Mouse (Mus musculus): ENCODE measurements around the gene Satb2. TPM values are rescaled to one million over a fixed set of nuclear protein-coding genes. Genes with fewer than 3 reads are reported as not detected.
"Not testable (repeated sequence)": the region's sequence is repeated elsewhere in the genome, so short reads cannot be mapped to it uniquely, and the experiment has no call there.

Satb2 gene
- polyA plus RNA-seq, 1 experiment, result 2.0 TPM

DNA sequence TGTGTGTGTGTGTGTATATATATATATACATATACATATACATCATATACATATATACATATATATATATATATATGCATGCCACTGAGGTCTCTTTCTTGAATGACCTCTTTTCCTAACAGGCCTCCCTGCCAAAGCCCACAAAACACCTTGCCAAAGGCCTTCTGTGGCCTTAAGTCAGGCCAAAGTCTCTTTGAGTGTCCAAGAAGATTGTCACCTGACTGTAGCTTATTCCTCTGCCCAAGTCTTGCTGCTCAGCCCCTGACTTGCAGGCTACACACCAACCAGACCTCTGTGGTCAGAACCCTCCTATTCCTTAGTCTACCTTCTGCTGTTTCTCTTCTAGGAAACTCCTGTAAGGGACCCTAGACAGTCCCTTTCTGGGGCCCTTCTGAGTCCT lies 164.9 kb downstream of the Satb2 start:
- H3K4me3 ChIP-seq (ENCODE audit: insufficient read depth, low read length), result no peak overlapping the region
- TF ChIP-seq POLR2A (IDR thresholded peaks at IDR 0.05; ENCODE audit: borderline replicate concordance, low read depth, low read length) (no peak), CTCF (IDR thresholded peaks at IDR 0.05; ENCODE audit: low read depth, low read length) (no peak)
- H3K4me1 ChIP-seq (ENCODE audit: control insufficient read depth, insufficient read depth, low read length), result 0 out of 2 replicates have a peak, but pooled peaks cover 3% of the 10 kb centered on the region
- no peak overlapping the region for H3K27ac ChIP-seq (ENCODE audit: insufficient read depth, low read depth, low read length)

- H3K4me1 ChIP-seq (ENCODE audit: control insufficient read depth, insufficient read depth, low read length), result 0 out of 2 replicates have a peak, but pooled peaks cover 3% of the 10 kb centered on the region
- TF ChIP-seq CTCF (IDR thresholded peaks at IDR 0.05; ENCODE audit: low read depth, low read length) (no peak), POLR2A (IDR thresholded peaks at IDR 0.05; ENCODE audit: borderline replicate concordance, low read depth, low read length) (no peak)
- no peak overlapping the region for H3K27ac ChIP-seq (ENCODE audit: insufficient read depth, low read depth, low read length)
- H3K4me3 ChIP-seq (ENCODE audit: insufficient read depth, low read length), result no peak overlapping the region
Measured at GRCm38 (mm10) chr1:56812961-56813360, 165.5 kb downstream of the Satb2 start.

DNA sequence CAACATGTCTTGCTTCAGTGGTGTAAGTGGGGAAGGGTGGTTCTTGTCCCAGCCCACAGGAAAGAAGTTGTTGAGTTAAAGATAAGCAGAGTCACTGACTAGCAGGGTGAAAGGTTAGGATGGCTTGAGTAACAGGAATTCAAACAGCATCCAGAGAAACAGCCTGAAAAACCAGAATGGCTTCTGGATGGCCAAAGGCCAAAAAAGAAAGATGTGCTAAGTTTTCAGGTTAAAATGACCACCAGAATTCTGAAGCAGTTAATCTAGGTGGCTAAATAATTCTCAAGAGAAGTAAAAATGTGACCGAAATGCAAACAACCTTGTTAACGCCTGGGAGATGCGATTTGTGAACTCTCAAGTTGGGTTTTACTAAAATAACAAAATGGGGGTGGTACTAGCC lies 167.0 kb downstream of the Satb2 start:
- TF ChIP-seq POLR2A (IDR thresholded peaks at IDR 0.05; ENCODE audit: borderline replicate concordance, low read depth, low read length), result no peak
- no peak for TF ChIP-seq CTCF (IDR thresholded peaks at IDR 0.05; ENCODE audit: low read depth, low read length)
- 0 out of 2 replicates have a peak, but pooled peaks cover 3% of the 10 kb centered on the region for H3K4me1 ChIP-seq (ENCODE audit: control insufficient read depth, insufficient read depth, low read length)
- H3K4me3 ChIP-seq (ENCODE audit: insufficient read depth, low read length), result no peak overlapping the region
- no peak overlapping the region for H3K27ac ChIP-seq (ENCODE audit: insufficient read depth, low read depth, low read length)

DNA sequence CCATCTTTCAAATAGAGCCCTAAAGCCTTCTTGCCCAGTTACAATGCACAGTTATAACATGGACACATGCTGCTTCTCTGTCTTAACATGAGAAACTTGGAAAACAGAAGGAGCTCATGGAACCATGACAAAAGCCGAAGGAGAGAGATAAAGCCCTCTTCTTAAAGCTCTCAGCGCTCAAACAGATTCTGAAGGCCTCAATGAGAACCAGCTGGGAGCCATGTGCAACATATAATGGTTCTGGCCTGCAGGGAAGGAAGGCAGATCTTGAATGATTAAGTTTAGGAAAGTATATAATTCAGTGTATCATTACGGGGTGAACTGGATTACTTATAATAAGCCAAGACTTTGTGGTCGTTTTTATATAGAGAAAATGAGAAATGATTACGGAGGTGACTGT lies 172.4 kb downstream of the Satb2 start:
- Histone ChIP-seq H3K4me1 (ENCODE audit: control insufficient read depth, insufficient read depth, low read length) (0 out of 2 replicates have a peak, but pooled peaks cover 3% of the 10 kb centered on the region), H3K27ac (ENCODE audit: insufficient read depth, low read depth, low read length) (no peak overlapping the region), H3K4me3 (ENCODE audit: insufficient read depth, low read length) (no peak overlapping the region)
- TF ChIP-seq POLR2A (IDR thresholded peaks at IDR 0.05; ENCODE audit: borderline replicate concordance, low read depth, low read length), result no peak
- no peak for TF ChIP-seq CTCF (IDR thresholded peaks at IDR 0.05; ENCODE audit: low read depth, low read length)

GRCm38 (mm10) chr1:56800611-56801010 lies 177.8 kb downstream of the Satb2 start:
- TF ChIP-seq POLR2A (IDR thresholded peaks at IDR 0.05; ENCODE audit: borderline replicate concordance, low read depth, low read length) (no peak), CTCF (IDR thresholded peaks at IDR 0.05; ENCODE audit: low read depth, low read length) (no peak)
- no peak overlapping the region for H3K4me3 ChIP-seq (ENCODE audit: insufficient read depth, low read length)
- no peak overlapping the region for H3K27ac ChIP-seq (ENCODE audit: insufficient read depth, low read depth, low read length)
- no peaks in the 10 kb centered on the region for H3K4me1 ChIP-seq (ENCODE audit: control insufficient read depth, insufficient read depth, low read length)

DNA sequence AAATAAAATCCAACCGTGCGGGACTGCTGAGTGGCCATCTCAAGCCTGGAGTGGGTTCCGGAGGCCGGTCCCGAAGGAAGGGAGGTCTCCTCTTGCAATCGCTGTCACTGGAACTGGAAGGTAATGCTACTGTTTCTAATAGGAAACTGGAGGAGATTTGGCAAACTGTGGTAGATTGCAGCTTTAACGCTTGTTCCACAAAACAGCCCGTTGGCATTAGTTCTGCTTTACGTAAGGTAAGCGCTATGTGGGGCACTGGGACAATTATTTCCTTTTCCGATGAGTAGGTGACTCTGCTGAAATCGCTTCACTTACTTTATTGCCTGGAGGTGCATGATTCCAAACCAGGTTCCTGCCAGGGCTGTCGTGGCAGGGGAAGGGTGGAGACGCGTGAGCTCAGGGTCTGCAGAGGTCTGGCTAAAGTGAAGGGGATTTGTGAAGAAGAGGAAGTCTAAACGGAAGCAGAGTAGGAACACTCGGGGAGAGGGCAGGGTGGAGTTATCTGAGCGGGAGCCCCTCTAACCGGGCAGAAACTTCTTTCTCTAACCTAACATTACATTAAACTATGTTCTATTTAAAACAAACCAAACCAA lies 183.3 kb downstream of the Satb2 start:
- Histone ChIP-seq H3K4me1 (ENCODE audit: control insufficient read depth, insufficient read depth, low read length) (peaks cover 2% of the 10 kb centered on the region; the same call in 1 of the 2 replicates), H3K4me3 (ENCODE audit: insufficient read depth, low read length) (peak overlapping the region; percentile 60), H3K27ac (ENCODE audit: insufficient read depth, low read depth, low read length) (no peak overlapping the region)
- TF ChIP-seq CTCF (IDR thresholded peaks at IDR 0.05; ENCODE audit: low read depth, low read length) (no peak), POLR2A (IDR thresholded peaks at IDR 0.05; ENCODE audit: borderline replicate concordance, low read depth, low read length) (no peak)

DNA sequence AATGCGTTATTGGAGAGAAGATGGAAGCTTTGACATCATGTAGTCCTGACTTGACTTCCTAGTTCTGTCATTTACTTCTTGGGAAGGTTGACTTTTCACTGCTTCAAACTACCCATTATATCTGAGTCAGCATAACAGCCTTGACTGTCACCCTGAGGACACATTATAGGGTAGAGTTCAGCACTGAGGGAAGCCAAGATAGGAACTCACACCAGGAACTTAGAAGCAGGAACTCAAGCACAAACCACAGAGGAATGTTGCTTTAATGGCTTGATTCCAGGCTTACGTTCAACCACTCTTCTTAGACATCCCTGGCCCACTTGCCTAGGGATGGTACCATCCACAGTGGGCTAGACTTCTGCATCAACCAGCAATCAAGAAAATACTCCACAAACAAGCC lies 188.8 kb downstream of the Satb2 start:
- no peak overlapping the region; the same call in 1 of the 2 replicates for H3K27ac ChIP-seq (ENCODE audit: insufficient read depth, low read depth, low read length)
- H3K4me3 ChIP-seq (ENCODE audit: insufficient read depth, low read length), result no peak overlapping the region
- TF ChIP-seq POLR2A (IDR thresholded peaks at IDR 0.05; ENCODE audit: borderline replicate concordance, low read depth, low read length), result no peak
- TF ChIP-seq CTCF (IDR thresholded peaks at IDR 0.05; ENCODE audit: low read depth, low read length), result no peak
- peaks cover 11% of the 10 kb centered on the region for H3K4me1 ChIP-seq (ENCODE audit: control insufficient read depth, insufficient read depth, low read length)

GRCm38 (mm10) chr1:56782139-56782538 lies 196.3 kb downstream of the Satb2 start:
- not testable (repeated sequence) for H3K4me1 ChIP-seq (ENCODE audit: control insufficient read depth, insufficient read depth, low read length); H3K4me3 ChIP-seq (ENCODE audit: insufficient read depth, low read length); H3K27ac ChIP-seq (ENCODE audit: insufficient read depth, low read depth, low read length)

- Histone ChIP-seq H3K4me3 (ENCODE audit: insufficient read depth, low read length) (no peak overlapping the region), H3K4me1 (ENCODE audit: control insufficient read depth, insufficient read depth, low read length) (no peaks in the 10 kb centered on the region)
- TF ChIP-seq CTCF (IDR thresholded peaks at IDR 0.05; ENCODE audit: low read depth, low read length) (no peak), POLR2A (IDR thresholded peaks at IDR 0.05; ENCODE audit: borderline replicate concordance, low read depth, low read length) (no peak)
Measured at GRCm38 (mm10) chr1:56764205-56764604, 214.2 kb downstream of the Satb2 start.

GRCm38 (mm10) chr1:56761512-56761911 lies 216.9 kb downstream of the Satb2 start:
- H3K4me3 ChIP-seq (ENCODE audit: insufficient read depth, low read length), result no peak overlapping the region
- TF ChIP-seq CTCF (IDR thresholded peaks at IDR 0.05; ENCODE audit: low read depth, low read length), result no peak
- TF ChIP-seq POLR2A (IDR thresholded peaks at IDR 0.05; ENCODE audit: borderline replicate concordance, low read depth, low read length), result no peak
- H3K4me1 ChIP-seq (ENCODE audit: control insufficient read depth, insufficient read depth, low read length), result no peaks in the 10 kb centered on the region
- H3K27ac ChIP-seq (ENCODE audit: insufficient read depth, low read depth, low read length), result no peak overlapping the region

More at GRCm38 (mm10) chr1:56764205-56764604, 214.2 kb downstream of the Satb2 start:
- no peak overlapping the region for H3K27ac ChIP-seq (ENCODE audit: insufficient read depth, low read depth, low read length)

Measured in bone marrow macrophage, adult 2 months (primary cell).